Mouse (Mus musculus) natural killer cell, adult 2 months (primary cell): ENCODE data around the gene Gm10142.
"Not testable (repeated sequence)": the region's sequence is repeated elsewhere in the genome, so short reads cannot be mapped to it uniquely, and the experiment has no call there.

ENCODE experiments used
- DNase-seq, 2 experiments: peaks; one replicate each; pipeline ENCODE4 v3.0.0; 2022; ENCODE audit warnings: low spot score in 2 of 2

The Gm10142 gene

DNA sequence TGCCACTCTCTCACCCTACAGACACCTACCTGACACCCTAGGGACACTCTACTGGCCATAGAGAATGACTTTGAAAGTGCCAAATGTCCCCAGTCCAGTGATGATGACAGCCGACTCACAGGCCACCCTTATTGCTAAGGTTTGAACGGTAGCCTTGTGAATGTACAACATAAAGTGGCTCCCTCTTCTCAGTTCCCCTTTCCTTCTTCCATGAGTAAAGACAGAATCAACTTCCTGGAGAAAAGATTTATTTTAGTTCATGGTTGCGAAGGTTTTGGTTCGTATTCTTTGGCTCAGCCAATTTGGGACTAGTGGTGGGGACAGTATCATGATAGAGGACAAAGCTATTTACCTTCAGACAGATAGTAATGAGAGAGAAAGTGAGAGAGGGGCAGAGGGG lies 23.3 kb downstream of the Gm10142 start:
- DNase-seq, result no peak

DNA sequence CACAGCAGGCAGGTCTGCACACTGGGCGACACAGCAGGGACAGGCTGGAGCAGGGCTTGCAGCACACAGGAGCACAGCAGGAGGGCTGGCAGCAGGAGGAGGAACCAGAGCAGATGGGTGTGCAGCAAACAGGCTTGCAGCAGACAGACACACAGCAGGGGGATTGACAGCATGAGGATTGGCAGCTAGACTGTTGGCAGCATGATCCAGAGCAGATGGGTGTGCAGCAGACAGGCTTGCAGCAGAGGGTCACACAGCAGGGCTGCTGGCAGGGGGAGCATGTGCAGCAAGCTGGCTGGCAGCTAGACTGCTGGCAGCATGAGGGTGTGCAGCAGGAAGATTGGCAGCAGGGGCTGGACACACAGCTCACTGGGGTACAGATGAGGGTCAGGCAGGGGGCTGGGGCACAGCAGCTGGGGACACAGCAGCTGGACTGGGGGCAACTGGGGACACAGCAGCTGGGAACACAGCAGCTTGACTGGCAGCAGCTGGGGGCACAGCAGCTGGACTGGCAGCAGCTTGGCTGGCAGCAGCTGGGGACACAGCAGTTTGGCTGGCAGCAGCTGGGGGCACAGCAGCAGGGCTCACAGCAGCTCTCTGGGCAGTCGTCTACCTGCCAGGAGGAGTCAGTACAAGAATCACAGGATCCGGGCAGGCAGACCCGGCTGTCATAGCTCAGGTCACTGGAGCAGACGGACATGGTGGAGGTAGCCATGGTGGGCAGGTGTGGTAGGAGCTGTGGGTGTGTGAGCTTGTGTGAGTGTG lies 26.5 kb downstream of the Gm10142 start, which contains the start of gene Gm18596:
TSS of gene Gm18596 (minus strand) at position 715 of the 765 bp plus-strand sequence.
- DNase-seq, result not testable (repeated sequence)

GRCm38 (mm10) chr10:77750686-77751085 lies 35.1 kb downstream of the Gm10142 start:
- not testable (repeated sequence) for DNase-seq

GRCm38 (mm10) chr10:77751254-77751653 lies 35.6 kb downstream of the Gm10142 start, which contains the start of gene Gm9736:
TSS of gene Gm9736 (minus strand) at chr10:77751354.
- DNase-seq, result not testable (repeated sequence)

DNA sequence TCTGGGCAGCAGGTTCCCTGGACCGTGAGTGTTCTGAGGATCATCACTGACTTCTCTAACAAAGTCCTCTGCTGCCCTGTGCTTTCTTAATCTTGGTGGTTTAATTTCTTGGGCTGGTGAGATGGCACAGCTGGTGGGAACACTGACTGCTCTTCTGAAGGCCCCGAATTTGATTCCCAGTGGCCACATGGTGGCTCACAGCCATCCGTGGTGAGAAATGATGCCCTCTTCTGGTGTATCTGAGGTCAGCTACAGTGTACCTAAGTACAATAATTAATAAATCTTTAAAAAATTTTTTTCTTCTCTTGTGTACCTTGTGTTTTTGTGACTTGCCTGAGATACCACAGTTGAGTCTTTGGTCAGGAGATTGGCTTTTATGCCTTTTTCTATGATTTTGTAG lies 36.7 kb downstream of the Gm10142 start:
- DNase-seq, result not testable (repeated sequence)

- DNase-seq, result no peak
Observed at GRCm38 (mm10) chr10:77753448-77753847, 37.8 kb downstream of the Gm10142 start.

DNA sequence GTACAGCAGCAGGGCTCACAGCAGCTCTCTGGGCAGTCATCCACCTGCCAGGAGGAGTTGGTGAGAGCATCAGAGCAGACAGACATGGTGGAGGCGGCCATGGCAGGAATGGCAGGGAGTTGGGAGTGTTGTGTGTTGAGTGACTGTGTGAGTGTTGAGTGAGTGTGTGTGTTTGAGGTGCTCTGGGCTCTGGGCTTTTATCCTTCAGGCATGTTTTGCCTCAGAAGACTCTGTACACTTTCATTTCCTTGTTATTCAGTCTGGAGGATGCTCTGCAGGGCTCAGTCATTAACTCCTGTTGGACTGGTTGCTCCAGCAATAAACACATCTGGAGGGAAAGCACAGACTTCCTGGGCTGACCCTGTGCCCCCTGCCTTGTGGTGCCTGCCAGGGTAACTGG lies 44.0 kb downstream of the Gm10142 start, which contains the start of gene Gm3233:
TSS of gene Gm3233 (minus strand) at position 101 of the 400 bp plus-strand sequence.
- DNase-seq, result not testable (repeated sequence)
